20 mouse cellular contexts compared by ENCODE assay signal in the genomic region with DNA sequence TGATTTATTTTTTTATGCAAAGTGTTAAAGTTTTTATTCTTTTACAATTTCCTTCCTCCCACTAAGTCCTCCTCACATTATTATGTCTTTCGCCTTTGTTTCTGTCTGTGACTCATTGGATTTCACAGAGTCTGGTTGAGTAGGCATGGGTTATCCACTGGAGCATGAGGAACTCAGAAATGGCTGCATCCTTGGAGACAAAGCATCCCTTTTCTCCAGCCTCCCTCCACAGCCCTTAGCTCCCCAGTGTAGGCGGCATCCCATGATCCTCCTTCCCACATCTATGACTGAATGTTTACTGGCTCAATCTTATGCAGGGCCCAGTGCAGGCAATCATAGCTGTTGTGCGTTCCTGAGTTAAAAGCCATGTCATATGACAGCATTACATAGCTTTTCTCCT.
DNase-seq lines count a peak whose midpoint lies in the region; ATAC-seq and TF ChIP-seq lines count a peak whose summit lies in the region.
"Had no signal": no experiment of that assay in that cellular context is flagged by ENCODE, and none has a peak within 500 bp of the region (broad histone marks: within the 10 kb centered on the region; RNA-seq: fewer than 3 reads in every experiment).

No protein-coding gene starts in this region.

- H3K4me1 ChIP-seq in midbrain, postnatal 0 days (ENCODE audit: insufficient read depth, low read length): no peaks in the 10 kb centered on the region
- no peaks in the 10 kb centered on the region for H3K4me1 ChIP-seq in midbrain, embryonic 14.5 days (ENCODE audit: control insufficient read depth, insufficient read depth, low read length)
- H3K4me1 ChIP-seq: embryonic facial prominence, embryonic 13.5 days; heart, embryonic 15.5 days had no signal

- 88% methylated on average over 3 of the region's 3 CpGs for WGBS in midbrain, postnatal 0 days
- 82% methylated on average over 3 of the region's 3 CpGs for WGBS in midbrain, embryonic 14.5 days

- H3K27ac ChIP-seq in midbrain, postnatal 0 days (ENCODE audit: low read depth, low read length): no peak overlapping the region
- no peak overlapping the region for H3K27ac ChIP-seq in midbrain, embryonic 14.5 days (replicated peaks; ENCODE audit: low read depth, low read length)
- H3K27ac ChIP-seq in gastrocnemius, adult 2 months: no peak overlapping the region
- H3K27ac ChIP-seq: embryonic facial prominence, embryonic 13.5 days; heart, adult 2 months; heart, embryonic 15.5 days had no signal

- intact Hi-C loops in gastrocnemius, adult 2 months (cut with DNase I): no loop called here

- no peaks in the 10 kb centered on the region for H3K9me3 ChIP-seq in midbrain, postnatal 0 days (ENCODE audit: low read length)
- H3K9me3 ChIP-seq in midbrain, embryonic 14.5 days (ENCODE audit: control insufficient read depth, low read length): no peaks in the 10 kb centered on the region
- H3K9me3 ChIP-seq: embryonic facial prominence, embryonic 13.5 days; heart, embryonic 15.5 days had no signal

- peaks cover 3% of the 10 kb centered on the region; the same call in 1 of the 2 replicates for H3K36me3 ChIP-seq in midbrain, postnatal 0 days (ENCODE audit: insufficient read depth, low read length)
- H3K36me3 ChIP-seq in midbrain, embryonic 14.5 days (ENCODE audit: control insufficient read depth, insufficient read depth, low read length): no peaks in the 10 kb centered on the region
- H3K36me3 ChIP-seq: heart, embryonic 15.5 days had no signal

- no peak overlapping the region for H3K4me2 ChIP-seq in midbrain, postnatal 0 days (ENCODE audit: low read depth, low read length, poor library complexity, severe bottlenecking)
- H3K4me2 ChIP-seq in midbrain, embryonic 14.5 days (ENCODE audit: low read length): no peak overlapping the region
- H3K4me2 ChIP-seq: embryonic facial prominence, embryonic 13.5 days; heart, embryonic 11.5 days; heart, embryonic 15.5 days had no signal

- H3K4me3 ChIP-seq in midbrain, postnatal 0 days (ENCODE audit: low read depth, low read length): no peak overlapping the region
- no peak overlapping the region for H3K4me3 ChIP-seq in midbrain, embryonic 14.5 days (replicated peaks; ENCODE audit: low read depth, low read length)
- H3K4me3 ChIP-seq in gastrocnemius, adult 2 months: no peak overlapping the region
- H3K4me3 ChIP-seq: embryonic facial prominence, embryonic 13.5 days; heart, adult 2 months; heart, embryonic 15.5 days had no signal

- no peak for DNase-seq in frontal cortex, postnatal 25 days (ENCODE audit: low spot score in 2 of 2)
- peak; percentile 23 for DNase-seq in midbrain, postnatal 0 days (ENCODE audit: low spot score)
- no peak for DNase-seq in midbrain, embryonic 14.5 days
- peak; percentile 87 for DNase-seq in Muller cell, postnatal 12 days (ENCODE audit: inconsistent ontology term)
- DNase-seq in brain, adult 2 months (ENCODE audit: low read depth, low spot score): peak; percentile 68
- no peak for DNase-seq in cerebellum, adult 18-20 months
- no peak for DNase-seq in gastrocnemius, adult 2 months
- DNase-seq: adrenal gland, adult 8-10 months; adrenal gland, postnatal 36 days; cerebellum, adult 11-12 months; cerebellum, adult 9-11 months; cerebellum, postnatal 36 days; gastrocnemius, postnatal 14 days; heart, adult 2 months; kidney, adult 11 months had no signal

- peak; percentile 59; the same call in 1 of the 2 replicates for ATAC-seq in frontal cortex, adult (ENCODE audit: low TSS enrichment)
- ATAC-seq in midbrain, postnatal 0 days (ENCODE audit: low FRiP score): no peak
- ATAC-seq in midbrain, embryonic 14.5 days (ENCODE audit: low FRiP score, low TSS enrichment): no peak
- ATAC-seq: inflammation-experienced regulatory T-cells, adult 6 months had no signal

- H3K9ac ChIP-seq in midbrain, postnatal 0 days (replicated peaks; ENCODE audit: low read length, poor library complexity, severe bottlenecking): no peak overlapping the region
- H3K9ac ChIP-seq in midbrain, embryonic 14.5 days (replicated peaks; ENCODE audit: low read length): no peak overlapping the region
- H3K9ac ChIP-seq: embryonic facial prominence, embryonic 13.5 days; heart, embryonic 15.5 days had no signal

- TF ChIP-seq CTCF in midbrain, postnatal 0 days (IDR thresholded peaks at IDR 0.05): no peak
- TF ChIP-seq CTCF in gastrocnemius, adult 2 months (IDR thresholded peaks at IDR 0.05): no peak

- H3K27me3 ChIP-seq in midbrain, postnatal 0 days (ENCODE audit: insufficient read depth, low read length): no peaks in the 10 kb centered on the region
- no peaks in the 10 kb centered on the region for H3K27me3 ChIP-seq in midbrain, embryonic 14.5 days (ENCODE audit: control insufficient read depth, insufficient read depth, low read length)
- H3K27me3 ChIP-seq: embryonic facial prominence, embryonic 13.5 days; heart, embryonic 15.5 days had no signal

Comparison
In these comparisons a context has a peak if more than half of its experiments do, and no peak if none do; other contexts are left out.
1. DNase-seq: peak in midbrain, postnatal 0 days (single experiment), Muller cell, postnatal 12 days (single experiment) and brain, adult 2 months (single experiment); none in frontal cortex, postnatal 25 days (0 of 2), midbrain, embryonic 14.5 days (single experiment), cerebellum, adult 18-20 months (0 of 2) and gastrocnemius, adult 2 months (single experiment).